Mouse (Mus musculus): ENCODE measurements around the gene Rnasek. TPM values are rescaled to one million over a fixed set of nuclear protein-coding genes. Genes with fewer than 3 reads are reported as not detected.

Gene Rnasek
- polyA plus RNA-seq, 1 experiment from 2014 or later, result 227 TPM

DNA sequence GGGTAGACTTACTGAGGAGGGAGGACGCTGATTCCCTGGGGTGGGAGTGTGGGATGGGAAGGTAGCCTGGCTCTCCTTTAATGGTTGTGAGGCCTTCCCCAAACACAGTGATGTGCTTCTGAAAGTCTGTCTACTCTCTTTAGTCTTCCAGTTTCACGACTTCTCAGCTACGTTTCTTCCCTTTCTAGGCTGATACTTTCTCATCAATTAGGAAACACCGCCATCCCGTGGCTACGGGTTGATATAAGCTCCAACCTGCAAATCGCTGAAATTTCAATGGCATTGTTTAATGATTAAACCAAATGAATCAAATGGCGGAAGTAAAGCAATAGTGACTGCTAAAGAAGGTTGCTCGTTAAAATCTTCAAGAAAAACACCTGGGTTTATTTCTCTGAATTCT lies 26.7 kb downstream of the Rnasek start:
- peaks cover 13% of the 10 kb centered on the region for H3K36me3 ChIP-seq (ENCODE audit: poor library complexity, severe bottlenecking)
- no peaks in the 10 kb centered on the region for H3K9me3 ChIP-seq (replicated peaks)
- 7% methylated on average over 9 of the region's 9 CpGs for WGBS
- no peak overlapping the region for H3K4me3 ChIP-seq
- H3K4me1 ChIP-seq, result peaks cover 18% of the 10 kb centered on the region
- no peak overlapping the region for H3K4me2 ChIP-seq
- ATAC-seq, result no peak
- peaks cover 60% of the 10 kb centered on the region for H3K27me3 ChIP-seq
- no peak overlapping the region for H3K9ac ChIP-seq
- no peak overlapping the region for H3K27ac ChIP-seq

GRCm38 (mm10) chr11:70212423-70212822 lies 27.2 kb downstream of the Rnasek start, which contains the start of gene Slc16a11:
TSS of gene Slc16a11 (plus strand) at chr11:70212752.
- peaks cover 59% of the 10 kb centered on the region for H3K27me3 ChIP-seq
- no peaks in the 10 kb centered on the region for H3K9me3 ChIP-seq (replicated peaks)
- H3K4me1 ChIP-seq, result peaks cover 18% of the 10 kb centered on the region
- H3K36me3 ChIP-seq (ENCODE audit: poor library complexity, severe bottlenecking), result peaks cover 8% of the 10 kb centered on the region
- H3K4me3 ChIP-seq, result peak within 1 kb of the TSS; percentile 33
- ATAC-seq, result no peak
- H3K9ac ChIP-seq, result no peak within 1 kb of the TSS
- no peak within 1 kb of the TSS for H3K27ac ChIP-seq
- H3K4me2 ChIP-seq, result peak within 1 kb of the TSS; percentile 60
- WGBS, result 65% methylated on average over 6 of the region's 6 CpGs

- Histone ChIP-seq H3K27me3 (peaks cover 54% of the 10 kb centered on the region), H3K36me3 (ENCODE audit: poor library complexity, severe bottlenecking) (peaks cover 3% of the 10 kb centered on the region), H3K27ac (no peak overlapping the region), H3K9me3 (replicated peaks) (no peaks in the 10 kb centered on the region), H3K4me2 (no peak overlapping the region), H3K9ac (no peak overlapping the region), H3K4me1 (peaks cover 18% of the 10 kb centered on the region), H3K4me3 (no peak overlapping the region)
- no peak for ATAC-seq
- WGBS, result 75% methylated on average over 6 of the region's 6 CpGs
Observed at GRCm38 (mm10) chr11:70211972-70212371, 27.7 kb downstream of the Rnasek start.

DNA sequence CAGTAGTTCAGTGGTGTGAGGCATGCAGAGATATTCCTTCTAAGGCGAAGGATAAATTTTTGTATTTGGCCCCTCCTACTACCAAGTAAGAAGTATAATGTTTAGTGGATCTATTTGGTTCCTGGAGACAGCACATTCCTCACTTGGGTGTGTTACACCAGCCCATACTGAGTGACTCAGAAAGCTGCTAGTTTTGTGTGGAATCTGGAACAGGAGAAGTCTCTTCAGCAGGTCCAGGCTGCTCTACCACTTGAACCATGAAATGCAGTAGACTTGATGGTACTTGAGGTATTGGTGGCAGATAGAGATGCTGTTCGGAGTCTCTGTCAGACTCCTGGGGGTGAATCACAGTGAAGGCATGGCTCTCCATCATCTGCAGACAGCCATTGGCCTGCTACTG lies 29.0 kb downstream of the Rnasek start:
- H3K9me3 ChIP-seq (replicated peaks), result no peaks in the 10 kb centered on the region
- no peak overlapping the region for H3K27ac ChIP-seq
- no peak overlapping the region for H3K4me3 ChIP-seq
- WGBS, result 90% methylated on average over 2 of the region's 2 CpGs
- no peak for ATAC-seq
- H3K36me3 ChIP-seq (ENCODE audit: poor library complexity, severe bottlenecking), result no peaks in the 10 kb centered on the region
- H3K27me3 ChIP-seq, result peaks cover 41% of the 10 kb centered on the region
- H3K4me1 ChIP-seq, result peaks cover 18% of the 10 kb centered on the region
- no peak overlapping the region for H3K4me2 ChIP-seq
- H3K9ac ChIP-seq, result 0 out of 2 replicates have a peak overlapping the region, but pooled peaks have one; percentile 10

DNA sequence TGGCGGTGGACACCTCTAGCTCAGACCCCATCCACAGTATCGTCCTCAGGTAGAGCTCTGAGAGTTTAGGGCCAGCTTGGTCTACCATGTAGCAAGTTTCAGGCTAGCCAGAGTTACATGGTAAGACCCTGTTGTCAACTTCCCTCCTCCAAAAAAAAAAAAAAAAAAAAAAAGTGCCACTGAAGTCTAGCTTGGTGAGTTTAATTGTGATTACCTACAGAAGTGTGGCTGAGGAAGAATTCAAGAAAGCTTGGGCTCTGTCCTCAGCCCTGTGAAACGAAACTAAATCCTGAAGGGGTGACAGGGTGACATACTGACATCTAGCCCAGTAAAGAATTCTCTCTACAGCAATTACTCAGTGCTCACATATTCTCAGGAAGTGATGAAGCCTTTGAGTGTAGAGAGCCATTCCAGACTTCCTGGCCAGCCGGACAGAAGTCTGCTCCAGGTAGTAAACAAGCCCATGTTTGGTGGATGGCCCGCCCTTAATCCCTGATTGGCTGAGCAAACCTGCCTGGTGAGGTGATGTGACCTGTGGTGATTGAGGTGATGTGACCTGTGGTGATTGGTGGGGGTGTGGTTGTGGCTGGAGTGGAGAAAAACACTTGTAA lies 30.8 kb downstream of the Rnasek start:
- Histone ChIP-seq H3K9ac (no peak overlapping the region), H3K27me3 (peaks cover 23% of the 10 kb centered on the region), H3K4me2 (no peak overlapping the region), H3K4me3 (no peak overlapping the region), H3K9me3 (replicated peaks) (no peaks in the 10 kb centered on the region), H3K27ac (no peak overlapping the region), H3K36me3 (ENCODE audit: poor library complexity, severe bottlenecking) (no peaks in the 10 kb centered on the region), H3K4me1 (peaks cover 4% of the 10 kb centered on the region)
- ATAC-seq, result no peak
- WGBS, result 82% methylated on average over 5 of the region's 5 CpGs

GRCm38 (mm10) chr11:70207283-70207682 lies 32.4 kb downstream of the Rnasek start:
- Histone ChIP-seq H3K9me3 (replicated peaks) (no peaks in the 10 kb centered on the region), H3K36me3 (ENCODE audit: poor library complexity, severe bottlenecking) (no peaks in the 10 kb centered on the region), H3K9ac (no peak overlapping the region), H3K4me2 (no peak overlapping the region), H3K4me3 (no peak overlapping the region), H3K27me3 (peaks cover 9% of the 10 kb centered on the region), H3K4me1 (no peaks in the 10 kb centered on the region), H3K27ac (no peak overlapping the region)
- ATAC-seq, result no peak
- 91% methylated on average over 7 of the region's 7 CpGs for WGBS

- Histone ChIP-seq H3K4me2 (no peak overlapping the region), H3K4me1 (no peaks in the 10 kb centered on the region), H3K27me3 (0 out of 2 replicates have a peak, but pooled peaks cover 5% of the 10 kb centered on the region), H3K36me3 (ENCODE audit: poor library complexity, severe bottlenecking) (no peaks in the 10 kb centered on the region), H3K4me3 (no peak overlapping the region), H3K9me3 (replicated peaks) (no peaks in the 10 kb centered on the region), H3K9ac (no peak overlapping the region), H3K27ac (no peak overlapping the region)
- no peak for ATAC-seq
- WGBS, result 79% methylated on average over 2 of the region's 2 CpGs
Observed at GRCm38 (mm10) chr11:70206801-70207200, 32.8 kb downstream of the Rnasek start.

GRCm38 (mm10) chr11:70201691-70202090 lies 38.0 kb downstream of the Rnasek start:
- H3K4me2 ChIP-seq, result no peak overlapping the region
- 37% methylated on average over 5 of the region's 5 CpGs for WGBS

GRCm38 (mm10) chr11:70200036-70200608 lies 39.5 kb downstream of the Rnasek start:
- Histone ChIP-seq H3K36me3 (ENCODE audit: poor library complexity, severe bottlenecking) (no peaks in the 10 kb centered on the region), H3K27me3 (no peaks in the 10 kb centered on the region), H3K4me2 (no peak overlapping the region), H3K9me3 (replicated peaks) (peaks cover 4% of the 10 kb centered on the region; the same call in 1 of the 2 replicates), H3K9ac (no peak overlapping the region), H3K27ac (no peak overlapping the region), H3K4me1 (no peaks in the 10 kb centered on the region), H3K4me3 (no peak overlapping the region)
- WGBS, result 84% methylated on average over 5 of the region's 5 CpGs
- no peak for ATAC-seq

More at GRCm38 (mm10) chr11:70201691-70202090, 38.0 kb downstream of the Rnasek start:
- Histone ChIP-seq H3K27me3 (no peaks in the 10 kb centered on the region), H3K36me3 (ENCODE audit: poor library complexity, severe bottlenecking) (no peaks in the 10 kb centered on the region), H3K9me3 (replicated peaks) (no peaks in the 10 kb centered on the region), H3K9ac (no peak overlapping the region), H3K27ac (no peak overlapping the region), H3K4me1 (no peaks in the 10 kb centered on the region), H3K4me3 (no peak overlapping the region)
- ATAC-seq, result no peak

GRCm38 (mm10) chr11:70199107-70199506 lies 40.5 kb downstream of the Rnasek start:
- no peak overlapping the region for H3K9ac ChIP-seq
- no peak for ATAC-seq
- peaks cover 4% of the 10 kb centered on the region; the same call in 1 of the 2 replicates for H3K9me3 ChIP-seq (replicated peaks)
- H3K27ac ChIP-seq, result no peak overlapping the region
- H3K4me3 ChIP-seq, result no peak overlapping the region
- WGBS, result 84% methylated on average over 8 of the region's 8 CpGs
- H3K4me1 ChIP-seq, result no peaks in the 10 kb centered on the region
- no peaks in the 10 kb centered on the region for H3K36me3 ChIP-seq (ENCODE audit: poor library complexity, severe bottlenecking)
- H3K27me3 ChIP-seq, result no peaks in the 10 kb centered on the region
- H3K4me2 ChIP-seq, result no peak overlapping the region

- Histone ChIP-seq H3K9ac (no peak overlapping the region), H3K27ac (no peak overlapping the region), H3K4me3 (no peak overlapping the region), H3K9me3 (replicated peaks) (peaks cover 4% of the 10 kb centered on the region; the same call in 1 of the 2 replicates), H3K4me2 (no peak overlapping the region), H3K36me3 (ENCODE audit: poor library complexity, severe bottlenecking) (no peaks in the 10 kb centered on the region), H3K4me1 (no peaks in the 10 kb centered on the region), H3K27me3 (no peaks in the 10 kb centered on the region)
- WGBS, result 91% methylated on average over 3 of the region's 3 CpGs
- ATAC-seq, result no peak
Observed at GRCm38 (mm10) chr11:70198332-70198731, 41.3 kb downstream of the Rnasek start.

- no peaks in the 10 kb centered on the region for H3K36me3 ChIP-seq (ENCODE audit: poor library complexity, severe bottlenecking)
- H3K4me2 ChIP-seq, result no peak overlapping the region
- no peak overlapping the region for H3K4me3 ChIP-seq
- H3K27me3 ChIP-seq, result no peaks in the 10 kb centered on the region
- H3K9me3 ChIP-seq (replicated peaks), result peaks cover 4% of the 10 kb centered on the region; the same call in 1 of the 2 replicates
- 69% methylated on average over 11 of the region's 11 CpGs for WGBS
- ATAC-seq, result no peak
- H3K27ac ChIP-seq, result no peak overlapping the region
- no peak overlapping the region for H3K9ac ChIP-seq
- H3K4me1 ChIP-seq, result no peaks in the 10 kb centered on the region
Observed at GRCm38 (mm10) chr11:70193354-70194285, 46.0 kb downstream of the Rnasek start.
